In the genomic region with DNA sequence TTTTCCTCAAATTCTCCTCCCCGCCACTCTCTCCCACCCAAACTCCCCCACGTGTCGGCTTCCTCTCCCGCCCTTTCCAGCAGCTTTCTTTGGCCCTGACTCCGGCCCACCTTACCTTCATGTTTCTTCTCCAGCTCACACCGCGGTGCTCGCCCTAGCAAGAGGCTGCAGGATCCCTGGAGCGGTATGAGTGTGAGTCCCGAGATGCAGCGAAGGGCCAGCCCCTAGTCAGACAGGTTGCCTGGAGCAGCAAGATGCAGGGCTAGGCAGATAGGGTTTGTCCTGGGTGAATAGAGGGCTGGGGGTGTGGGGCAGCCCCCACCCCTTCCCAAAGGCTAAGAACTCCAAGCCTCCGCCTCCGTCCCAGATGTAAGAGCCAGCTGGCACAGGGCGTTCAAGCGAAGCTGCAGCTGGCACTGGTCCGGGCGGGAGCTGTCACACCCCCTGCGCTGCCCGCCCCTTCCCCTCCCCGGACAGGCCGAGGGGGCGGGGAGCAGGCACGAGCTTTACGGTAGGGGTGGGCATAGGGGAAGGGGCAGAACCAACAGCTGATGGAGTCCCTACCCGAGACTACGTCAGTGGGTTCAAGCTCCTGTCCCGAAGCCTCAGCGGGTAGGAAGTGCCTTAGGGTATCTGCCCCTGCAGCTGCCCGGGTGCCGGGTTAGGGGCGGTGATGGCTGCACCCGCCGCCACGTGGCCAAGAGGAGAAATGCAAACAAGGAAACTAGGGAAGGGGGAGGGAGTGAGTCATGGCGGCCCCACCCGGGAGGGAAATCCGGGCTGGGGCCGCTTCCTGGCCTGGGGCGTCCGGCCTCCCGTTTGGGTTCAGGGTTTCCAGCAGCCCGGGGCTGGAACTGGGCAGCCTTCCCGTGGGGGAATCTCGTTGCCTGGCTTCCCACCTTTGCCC, we compare ENCODE assay signal across 7 mouse cellular contexts. TPM values are rescaled to one million over a fixed set of nuclear protein-coding genes. Genes with fewer than 3 reads are reported as not detected.
DNase-seq lines count a peak whose midpoint lies in the region; ATAC-seq and TF ChIP-seq lines count a peak whose summit lies in the region.

TSS of gene Rapgef3 (minus strand) at position 693 of the 907 bp plus-strand sequence.

- peak within 1 kb of the TSS; percentile 35 for H3K9ac ChIP-seq in intestine, postnatal 0 days (ENCODE audit: low read depth, low read length)
- peak within 1 kb of the TSS; percentile 75 for H3K9ac ChIP-seq in limb, embryonic 12.5 days (replicated peaks)
- H3K9ac ChIP-seq in midbrain, embryonic 13.5 days (replicated peaks): peak within 1 kb of the TSS; percentile 53

- H3K4me2 ChIP-seq in intestine, postnatal 0 days (replicated peaks; ENCODE audit: low read depth): peak within 1 kb of the TSS; percentile 70
- peak within 1 kb of the TSS; percentile 78 for H3K4me2 ChIP-seq in limb, embryonic 12.5 days
- H3K4me2 ChIP-seq in midbrain, embryonic 13.5 days (replicated peaks): peak within 1 kb of the TSS; percentile 81

- no peaks in the 10 kb centered on the region; the same call in 1 of the 2 replicates for H3K4me1 ChIP-seq in intestine, postnatal 0 days (replicated peaks; ENCODE audit: control insufficient read depth, insufficient read depth, low read length)
- peaks cover 49% of the 10 kb centered on the region for H3K4me1 ChIP-seq in limb, embryonic 12.5 days (replicated peaks)
- peaks cover 35% of the 10 kb centered on the region for H3K4me1 ChIP-seq in midbrain, embryonic 13.5 days (replicated peaks)
- H3K4me1 ChIP-seq in spleen, adult 2 months (ENCODE audit: control insufficient read depth, insufficient read depth, insufficient read length): peaks cover 12% of the 10 kb centered on the region

- no peaks in the 10 kb centered on the region for H3K36me3 ChIP-seq in intestine, postnatal 0 days (ENCODE audit: control insufficient read depth, insufficient read depth)
- no peaks in the 10 kb centered on the region for H3K36me3 ChIP-seq in limb, embryonic 12.5 days
- H3K36me3 ChIP-seq in midbrain, embryonic 13.5 days: no peaks in the 10 kb centered on the region
- H3K36me3 ChIP-seq in spleen, adult 2 months (ENCODE audit: control insufficient read depth, insufficient read depth, low read length): no peaks in the 10 kb centered on the region

- H3K27me3 ChIP-seq in intestine, postnatal 0 days (replicated peaks; ENCODE audit: control insufficient read depth, insufficient read depth, low read length): peaks cover 32% of the 10 kb centered on the region
- peaks cover 36% of the 10 kb centered on the region for H3K27me3 ChIP-seq in limb, embryonic 12.5 days
- H3K27me3 ChIP-seq in midbrain, embryonic 13.5 days: peaks cover 75% of the 10 kb centered on the region
- H3K27me3 ChIP-seq in spleen, adult 2 months (ENCODE audit: control insufficient read depth, insufficient read depth, low read length): 0 out of 2 replicates have a peak, but pooled peaks cover 2% of the 10 kb centered on the region

- ATAC-seq in granulocyte monocyte progenitor cell, adult 5-6 weeks (replicated peaks; ENCODE audit: poor library complexity, severe bottlenecking): peak; percentile 88
- peak; percentile 72 for ATAC-seq in intestine, postnatal 0 days
- ATAC-seq in limb, embryonic 12.5 days (ENCODE audit: insufficient number of reproducible peaks, insufficient read depth, low FRiP score, low TSS enrichment, low read depth): peak; percentile 82
- peak; percentile 80 for ATAC-seq in midbrain, embryonic 13.5 days

- peak; percentile 78 to 82 for DNase-seq in adrenal gland, adult 18-20 months (ENCODE audit: low spot score in 2 of 2)
- DNase-seq in embryo, embryonic 10 days (ENCODE audit: low spot score): peak; percentile 80
- peak; percentile 39 to 79 for DNase-seq in spleen, adult 2 months (ENCODE audit: low read depth in 1 of 2, low spot score in 2 of 2)

- TF ChIP-seq POLR2A in spleen, adult 2 months (IDR thresholded peaks at IDR 0.05; ENCODE audit: low read depth, low read length): no peak; the same call in 1 of the 2 replicates

- H3K27ac ChIP-seq in intestine, postnatal 0 days (ENCODE audit: low read depth, low read length): peak within 1 kb of the TSS; percentile 54; the same call in 1 of the 2 replicates
- peak within 1 kb of the TSS; percentile 50; the same call in 1 of the 2 replicates for H3K27ac ChIP-seq in limb, embryonic 12.5 days
- peak within 1 kb of the TSS; percentile 1; the same call in 1 of the 2 replicates for H3K27ac ChIP-seq in midbrain, embryonic 13.5 days
- H3K27ac ChIP-seq in spleen, adult 2 months (ENCODE audit: insufficient read depth, low read length): peak within 1 kb of the TSS; percentile 55

- 2% methylated on average over 44 of the region's 44 CpGs for WGBS in intestine, postnatal 0 days
- under 1% methylated on average over 43 of the region's 44 CpGs for WGBS in limb, embryonic 12.5 days
- under 1% methylated on average over 33 of the region's 44 CpGs for WGBS in midbrain, embryonic 13.5 days
- 3% methylated on average over 44 of the region's 44 CpGs for WGBS in spleen, adult 2 months

- peak; percentile 78 for TF ChIP-seq CTCF in intestine, postnatal 0 days (IDR thresholded peaks at IDR 0.05; ENCODE audit: low read depth)
- peak; percentile 68; the same call in 1 of the 2 replicates for TF ChIP-seq CTCF in spleen, adult 2 months (IDR thresholded peaks at IDR 0.05; ENCODE audit: extremely low read depth, insufficient read depth, insufficient read length, insufficient replicate concordance)

- H3K9me3 ChIP-seq in intestine, postnatal 0 days (ENCODE audit: control insufficient read depth): no peaks in the 10 kb centered on the region
- H3K9me3 ChIP-seq in limb, embryonic 12.5 days: no peaks in the 10 kb centered on the region
- H3K9me3 ChIP-seq in midbrain, embryonic 13.5 days: no peaks in the 10 kb centered on the region

- peak within 1 kb of the TSS; percentile 46 for H3K4me3 ChIP-seq in intestine, postnatal 0 days (ENCODE audit: low read depth, low read length)
- peak within 1 kb of the TSS; percentile 43 for H3K4me3 ChIP-seq in limb, embryonic 12.5 days (replicated peaks)
- peak within 1 kb of the TSS; percentile 45 for H3K4me3 ChIP-seq in midbrain, embryonic 13.5 days (replicated peaks)
- H3K4me3 ChIP-seq in spleen, adult 2 months (ENCODE audit: extremely low read depth, insufficient read depth, insufficient read length): peak within 1 kb of the TSS; percentile 58

RNA-seq across cellular contexts. Expression of gene Rapgef3, which starts in this region (rescaled TPM):
- 10 to 100 TPM; 13.2 to 25.2 TPM for total RNA-seq in adrenal gland, adult 18-20 months (2021)
- 8.4 and 33.0 TPM in 2 replicates for total RNA-seq in granulocyte monocyte progenitor cell, adult 5-6 weeks (2014; fragmentation: Nextera tagmentation)
- total RNA-seq in granulocyte monocyte progenitor cell, adult 5-6 weeks (2017): 11.9 and 19.1 TPM in 2 replicates
- 2.7 and 3.5 TPM in 2 replicates for polyA plus RNA-seq in intestine, postnatal 0 days (2015; fragmentation: Nextera tagmentation; extraction: Ambion mirVana)
- polyA plus RNA-seq in limb, embryonic 12.5 days (2016; fragmentation: Nextera tagmentation; extraction: Ambion mirVana): 10.1 and 11.1 TPM in 2 replicates
- polyA plus RNA-seq in midbrain, embryonic 13.5 days (2015; fragmentation: Nextera tagmentation; extraction: Ambion mirVana): 7.2 and 9.0 TPM in 2 replicates
- 28.8 and 33.6 TPM in 2 replicates for polyA plus RNA-seq in spleen, adult 2 months (2012; rRNA removed)

Comparison
In these comparisons a context has a peak if more than half of its experiments do, and no peak if none do; other contexts are left out.
1. Peak in every context shown above with its lines: DNase-seq, ATAC-seq, H3K4me3 ChIP-seq and H3K27ac ChIP-seq.
2. H3K27ac ChIP-seq: peak in every context shown above with its lines; median percentile 55 in spleen, adult 2 months; 54 in intestine, postnatal 0 days; 50 in limb, embryonic 12.5 days; 1 in midbrain, embryonic 13.5 days.